Mouse (Mus musculus): ENCODE measurements around the gene Lyzl4. TPM values are rescaled to one million over a fixed set of nuclear protein-coding genes. Genes with fewer than 3 reads are reported as not detected.

Lyzl4 gene
- polyA plus RNA-seq, 1 experiment from 2014 or later: not detected

- WGBS: 26% methylated on average over 1 of the region's 1 CpGs
- Histone ChIP-seq H3K4me1 (ENCODE audit: control insufficient read depth, insufficient read depth, low read length) (no peaks in the 10 kb centered on the region), H3K9me3 (ENCODE audit: control insufficient read depth, low read length) (no peaks in the 10 kb centered on the region), H3K9ac (ENCODE audit: low read length) (no peak overlapping the region), H3K4me2 (ENCODE audit: low read depth) (no peak overlapping the region), H3K27me3 (ENCODE audit: control insufficient read depth, insufficient read depth, low read length) (no peaks in the 10 kb centered on the region), H3K36me3 (ENCODE audit: control insufficient read depth, insufficient read depth, low read length) (no peaks in the 10 kb centered on the region), H3K27ac (ENCODE audit: low read depth, low read length) (no peak overlapping the region), H3K4me3 (ENCODE audit: low read depth, low read length) (no peak overlapping the region)
- DNase-seq (ENCODE audit: low spot score) (no peak), ATAC-seq (ENCODE audit: insufficient read depth, low FRiP score, low TSS enrichment) (no peak)
Measured at GRCm38 (mm10) chr9:121568451-121568850, 73.4 kb downstream of the Lyzl4 start.

DNA sequence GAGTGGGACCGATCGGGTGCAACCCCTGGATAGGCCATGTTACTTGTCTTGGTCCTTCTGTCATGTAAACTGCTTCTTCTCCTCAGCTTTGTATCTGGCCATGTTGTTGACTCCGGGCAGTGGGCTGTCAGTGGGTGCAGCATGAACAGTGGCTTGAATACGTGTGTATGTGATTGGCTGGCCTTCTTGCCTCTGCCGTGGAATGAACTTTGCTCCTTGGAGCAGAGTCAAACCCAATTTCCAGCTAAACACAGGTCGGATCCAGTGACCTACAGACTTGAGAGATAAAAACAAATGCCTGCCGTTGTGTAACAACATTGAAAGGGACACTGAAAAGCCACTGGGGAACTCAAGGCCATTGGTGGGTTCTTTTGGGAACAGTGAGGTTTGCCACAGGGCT lies 75.5 kb downstream of the Lyzl4 start:
- Histone ChIP-seq H3K4me2 (ENCODE audit: low read depth) (no peak overlapping the region), H3K9ac (ENCODE audit: low read length) (no peak overlapping the region), H3K27ac (ENCODE audit: low read depth, low read length) (no peak overlapping the region), H3K4me1 (ENCODE audit: control insufficient read depth, insufficient read depth, low read length) (no peaks in the 10 kb centered on the region), H3K36me3 (ENCODE audit: control insufficient read depth, insufficient read depth, low read length) (no peaks in the 10 kb centered on the region), H3K9me3 (ENCODE audit: control insufficient read depth, low read length) (no peaks in the 10 kb centered on the region), H3K4me3 (ENCODE audit: low read depth, low read length) (no peak overlapping the region), H3K27me3 (ENCODE audit: control insufficient read depth, insufficient read depth, low read length) (no peaks in the 10 kb centered on the region)
- WGBS: 86% methylated on average over 7 of the region's 7 CpGs
- no peak for DNase-seq (ENCODE audit: low spot score)
- no peak for ATAC-seq (ENCODE audit: insufficient read depth, low FRiP score, low TSS enrichment)

DNA sequence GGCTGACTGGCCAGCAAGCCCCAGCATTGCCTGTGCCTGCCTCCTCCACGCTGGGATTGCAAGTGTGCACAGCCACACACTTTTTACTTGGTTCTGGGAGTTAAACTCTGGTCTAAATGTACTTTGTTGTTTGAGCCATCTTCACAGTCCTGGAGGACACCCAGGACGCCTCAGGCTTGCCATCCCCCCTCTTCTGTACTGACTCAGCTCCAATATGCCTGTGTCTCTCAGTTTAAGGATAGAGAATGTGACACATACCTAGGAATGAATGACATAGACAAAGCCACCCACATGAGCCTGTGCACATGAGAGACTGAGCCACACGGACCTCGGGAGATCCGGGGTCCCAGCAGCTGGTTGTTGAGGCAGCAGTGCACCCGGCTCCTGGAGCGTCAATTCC lies 78.6 kb downstream of the Lyzl4 start:
- no peaks in the 10 kb centered on the region for H3K4me1 ChIP-seq (ENCODE audit: control insufficient read depth, insufficient read depth, low read length)
- ATAC-seq (ENCODE audit: insufficient read depth, low FRiP score, low TSS enrichment): no peak
- WGBS: 89% methylated on average over 7 of the region's 7 CpGs

GRCm38 (mm10) chr9:121560515-121560914 lies 81.4 kb downstream of the Lyzl4 start:
- no peak overlapping the region for H3K4me2 ChIP-seq (ENCODE audit: low read depth)
- no peak overlapping the region for H3K4me3 ChIP-seq (ENCODE audit: low read depth, low read length)
- H3K27me3 ChIP-seq (ENCODE audit: control insufficient read depth, insufficient read depth, low read length): no peaks in the 10 kb centered on the region
- no peak overlapping the region for H3K27ac ChIP-seq (ENCODE audit: low read depth, low read length)
- ATAC-seq (ENCODE audit: insufficient read depth, low FRiP score, low TSS enrichment) (no peak), DNase-seq (ENCODE audit: low spot score) (no peak)
- no peaks in the 10 kb centered on the region for H3K36me3 ChIP-seq (ENCODE audit: control insufficient read depth, insufficient read depth, low read length)
- no peaks in the 10 kb centered on the region for H3K9me3 ChIP-seq (ENCODE audit: control insufficient read depth, low read length)
- no peak overlapping the region for H3K9ac ChIP-seq (ENCODE audit: low read length)
- H3K4me1 ChIP-seq (ENCODE audit: control insufficient read depth, insufficient read depth, low read length): no peaks in the 10 kb centered on the region
- 80% methylated on average over 7 of the region's 7 CpGs for WGBS

More for the DNA sequence above, 78.6 kb downstream of the Lyzl4 start:
- no peak for DNase-seq (ENCODE audit: low spot score)
- Histone ChIP-seq H3K9me3 (ENCODE audit: control insufficient read depth, low read length) (no peaks in the 10 kb centered on the region), H3K27me3 (ENCODE audit: control insufficient read depth, insufficient read depth, low read length) (no peaks in the 10 kb centered on the region), H3K4me3 (ENCODE audit: low read depth, low read length) (no peak overlapping the region), H3K4me2 (ENCODE audit: low read depth) (no peak overlapping the region), H3K36me3 (ENCODE audit: control insufficient read depth, insufficient read depth, low read length) (no peaks in the 10 kb centered on the region), H3K27ac (ENCODE audit: low read depth, low read length) (no peak overlapping the region), H3K9ac (ENCODE audit: low read length) (no peak overlapping the region)

DNA sequence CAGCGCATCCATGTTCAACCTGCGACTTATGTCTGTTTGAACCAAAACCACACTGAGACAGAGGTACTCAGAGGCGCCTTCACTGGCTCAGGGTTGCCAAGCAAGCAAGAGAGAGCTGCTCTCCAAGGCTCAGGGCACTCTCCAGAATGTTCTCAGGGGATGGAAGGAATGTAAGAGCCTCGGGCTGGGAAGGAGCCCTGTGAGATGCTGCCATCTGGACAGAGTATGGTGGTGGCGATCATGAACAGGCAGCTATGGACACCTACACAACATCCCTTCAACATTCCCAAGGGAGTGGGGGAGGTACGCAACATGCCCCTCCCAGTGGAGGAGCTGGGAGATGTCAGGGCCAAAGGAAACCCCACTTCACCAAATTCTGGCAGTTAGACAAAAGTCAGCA lies 83.7 kb downstream of the Lyzl4 start:
- no peak for ATAC-seq (ENCODE audit: insufficient read depth, low FRiP score, low TSS enrichment)
- Histone ChIP-seq H3K4me2 (ENCODE audit: low read depth) (no peak overlapping the region), H3K9ac (ENCODE audit: low read length) (no peak overlapping the region), H3K36me3 (ENCODE audit: control insufficient read depth, insufficient read depth, low read length) (no peaks in the 10 kb centered on the region), H3K27ac (ENCODE audit: low read depth, low read length) (no peak overlapping the region), H3K4me1 (ENCODE audit: control insufficient read depth, insufficient read depth, low read length) (no peaks in the 10 kb centered on the region), H3K4me3 (ENCODE audit: low read depth, low read length) (no peak overlapping the region), H3K9me3 (ENCODE audit: control insufficient read depth, low read length) (no peaks in the 10 kb centered on the region), H3K27me3 (ENCODE audit: control insufficient read depth, insufficient read depth, low read length) (no peaks in the 10 kb centered on the region)
- no peak for DNase-seq (ENCODE audit: low spot score)
- WGBS: 81% methylated on average over 6 of the region's 6 CpGs

- ATAC-seq (ENCODE audit: insufficient read depth, low FRiP score, low TSS enrichment): no peak
- H3K4me3 ChIP-seq (ENCODE audit: low read depth, low read length): no peak overlapping the region
- no peaks in the 10 kb centered on the region for H3K4me1 ChIP-seq (ENCODE audit: control insufficient read depth, insufficient read depth, low read length)
- no peak overlapping the region for H3K9ac ChIP-seq (ENCODE audit: low read length)
- H3K36me3 ChIP-seq (ENCODE audit: control insufficient read depth, insufficient read depth, low read length): no peaks in the 10 kb centered on the region
- WGBS: 75% methylated on average over 5 of the region's 5 CpGs
- H3K27me3 ChIP-seq (ENCODE audit: control insufficient read depth, insufficient read depth, low read length): no peaks in the 10 kb centered on the region
- no peak for DNase-seq (ENCODE audit: low spot score)
- no peak overlapping the region for H3K27ac ChIP-seq (ENCODE audit: low read depth, low read length)
- no peak overlapping the region for H3K4me2 ChIP-seq (ENCODE audit: low read depth)
- H3K9me3 ChIP-seq (ENCODE audit: control insufficient read depth, low read length): no peaks in the 10 kb centered on the region
Measured at GRCm38 (mm10) chr9:121556913-121557312, 85.0 kb downstream of the Lyzl4 start.

DNA sequence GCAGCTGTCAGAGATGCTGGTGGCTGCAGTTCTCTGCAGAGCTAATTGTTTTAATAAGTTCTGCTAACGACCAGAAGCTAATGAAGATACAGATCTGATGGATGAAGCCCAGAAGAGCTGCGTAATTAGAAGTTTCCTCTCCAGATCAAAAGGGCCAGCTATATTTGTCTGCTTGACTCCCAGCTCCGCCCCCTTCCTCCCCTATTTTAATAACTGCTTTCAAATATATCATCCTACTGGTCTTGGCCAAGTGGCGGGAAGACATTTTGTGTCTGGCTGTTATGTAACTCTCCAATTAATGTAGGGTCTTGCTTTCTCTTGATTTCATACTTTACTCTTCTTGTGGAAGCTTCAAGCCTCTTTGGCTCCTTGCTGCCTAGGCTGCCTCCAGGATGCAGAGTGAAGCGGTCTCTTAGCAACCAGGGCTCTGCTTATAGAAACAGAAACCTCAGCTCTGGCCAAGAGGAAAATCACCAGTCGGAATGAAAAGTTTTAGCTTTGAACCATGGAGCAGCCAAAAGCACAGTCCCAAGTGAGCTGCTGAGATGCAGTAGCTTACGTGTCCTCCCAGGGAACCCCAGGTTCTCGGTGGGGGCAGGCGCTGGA lies 86.4 kb downstream of the Lyzl4 start:
- 74% methylated on average over 9 of the region's 9 CpGs for WGBS
- H3K27me3 ChIP-seq (ENCODE audit: control insufficient read depth, insufficient read depth, low read length): no peaks in the 10 kb centered on the region

DNA sequence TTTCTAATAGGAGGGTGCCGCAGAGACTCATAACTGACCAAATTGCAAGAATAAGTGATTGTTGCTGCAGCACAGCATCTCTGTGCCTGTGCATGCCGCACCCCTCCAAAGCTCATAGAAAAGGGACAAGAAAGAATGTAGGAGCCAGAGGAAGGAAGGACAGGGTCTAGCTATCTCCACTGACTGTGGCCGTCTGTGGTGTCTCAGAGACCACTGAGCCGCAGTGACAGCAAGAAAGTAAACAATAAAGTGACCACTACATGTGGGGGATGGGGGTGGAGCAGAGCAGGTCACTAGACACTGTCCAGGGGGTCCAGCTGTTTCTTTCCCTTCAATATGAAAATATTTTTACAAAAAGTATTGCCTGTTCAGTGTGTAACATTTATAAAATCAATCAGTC lies 88.3 kb downstream of the Lyzl4 start:
- H3K9ac ChIP-seq (ENCODE audit: low read length): no peak overlapping the region
- H3K4me2 ChIP-seq (ENCODE audit: low read depth): no peak overlapping the region
- DNase-seq (ENCODE audit: low spot score): no peak
- 72% methylated on average over 4 of the region's 4 CpGs for WGBS
- ATAC-seq (ENCODE audit: insufficient read depth, low FRiP score, low TSS enrichment): no peak
- H3K4me1 ChIP-seq (ENCODE audit: control insufficient read depth, insufficient read depth, low read length): no peaks in the 10 kb centered on the region
- H3K27ac ChIP-seq (ENCODE audit: low read depth, low read length): no peak overlapping the region
- no peaks in the 10 kb centered on the region for H3K27me3 ChIP-seq (ENCODE audit: control insufficient read depth, insufficient read depth, low read length)
- H3K9me3 ChIP-seq (ENCODE audit: control insufficient read depth, low read length): no peaks in the 10 kb centered on the region
- no peak overlapping the region for H3K4me3 ChIP-seq (ENCODE audit: low read depth, low read length)
- no peaks in the 10 kb centered on the region for H3K36me3 ChIP-seq (ENCODE audit: control insufficient read depth, insufficient read depth, low read length)

More for the DNA sequence above, 86.4 kb downstream of the Lyzl4 start:
- no peak for DNase-seq (ENCODE audit: low spot score)
- no peaks in the 10 kb centered on the region for H3K36me3 ChIP-seq (ENCODE audit: control insufficient read depth, insufficient read depth, low read length)
- H3K27ac ChIP-seq (ENCODE audit: low read depth, low read length): no peak overlapping the region
- no peaks in the 10 kb centered on the region for H3K4me1 ChIP-seq (ENCODE audit: control insufficient read depth, insufficient read depth, low read length)
- no peak for ATAC-seq (ENCODE audit: insufficient read depth, low FRiP score, low TSS enrichment)
- no peak overlapping the region for H3K4me3 ChIP-seq (ENCODE audit: low read depth, low read length)
- H3K4me2 ChIP-seq (ENCODE audit: low read depth): no peak overlapping the region
- H3K9ac ChIP-seq (ENCODE audit: low read length): no peak overlapping the region
- H3K9me3 ChIP-seq (ENCODE audit: control insufficient read depth, low read length): no peaks in the 10 kb centered on the region

- H3K4me2 ChIP-seq (ENCODE audit: low read depth): no peak overlapping the region
Measured at GRCm38 (mm10) chr9:121550327-121550771, 91.5 kb downstream of the Lyzl4 start.

More at GRCm38 (mm10) chr9:121550327-121550771, 91.5 kb downstream of the Lyzl4 start:
- Histone ChIP-seq H3K9me3 (ENCODE audit: control insufficient read depth, low read length) (no peaks in the 10 kb centered on the region), H3K27me3 (ENCODE audit: control insufficient read depth, insufficient read depth, low read length) (no peaks in the 10 kb centered on the region), H3K36me3 (ENCODE audit: control insufficient read depth, insufficient read depth, low read length) (no peaks in the 10 kb centered on the region), H3K4me1 (ENCODE audit: control insufficient read depth, insufficient read depth, low read length) (no peaks in the 10 kb centered on the region), H3K27ac (ENCODE audit: low read depth, low read length) (no peak overlapping the region), H3K4me3 (ENCODE audit: low read depth, low read length) (no peak overlapping the region), H3K9ac (ENCODE audit: low read length) (no peak overlapping the region)
- 66% methylated on average over 5 of the region's 5 CpGs for WGBS
- ATAC-seq (ENCODE audit: insufficient read depth, low FRiP score, low TSS enrichment): no peak
- DNase-seq (ENCODE audit: low spot score): no peak
